Mouse (Mus musculus) B cell, adult (primary cell): ENCODE results near the gene Smndc1. TPM values are rescaled to one million over a fixed set of nuclear protein-coding genes. Genes with fewer than 3 reads are reported as not detected.

ENCODE experiments used
- total RNA-seq: library from RNA; stranded (reverse); gene quantifications from 4 replicates; pipeline ENCODE4 v1.2.4, GENCODE M21; 2023; ENCODE audit not compliant: inconsistent age

Gene Smndc1
- 107 to 118 TPM (median 110 TPM) in 4 replicates for total RNA-seq

DNA sequence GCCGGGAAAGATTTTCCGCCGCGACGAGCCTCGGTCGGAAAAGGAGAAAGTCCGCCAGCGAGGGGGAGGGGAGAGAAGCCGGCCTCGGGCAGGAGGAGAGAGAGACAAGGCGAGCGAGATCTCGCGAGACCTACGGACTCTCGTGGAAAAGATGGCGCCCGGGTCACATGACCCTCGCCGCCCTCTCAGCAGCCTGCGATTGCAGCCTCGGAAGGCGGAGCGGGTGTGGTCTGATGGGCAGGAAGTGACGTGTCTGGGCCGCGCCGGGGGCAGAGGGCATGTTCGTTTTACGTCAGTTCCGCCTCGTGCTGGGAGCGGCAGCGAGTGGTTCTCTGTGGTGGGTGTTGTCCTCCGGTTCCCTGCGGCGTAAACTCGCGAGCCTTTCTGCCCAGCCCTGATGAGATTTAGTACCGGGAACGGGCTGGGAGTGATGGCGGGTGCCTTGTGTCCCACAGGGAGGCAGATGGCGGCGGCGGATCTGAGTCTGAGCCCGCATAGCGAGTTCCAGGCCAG, at the start of gene Smndc1:
Gene Smndc1, minus strand, starts transcription at position 84 of the 513 bp plus-strand sequence.

DNA sequence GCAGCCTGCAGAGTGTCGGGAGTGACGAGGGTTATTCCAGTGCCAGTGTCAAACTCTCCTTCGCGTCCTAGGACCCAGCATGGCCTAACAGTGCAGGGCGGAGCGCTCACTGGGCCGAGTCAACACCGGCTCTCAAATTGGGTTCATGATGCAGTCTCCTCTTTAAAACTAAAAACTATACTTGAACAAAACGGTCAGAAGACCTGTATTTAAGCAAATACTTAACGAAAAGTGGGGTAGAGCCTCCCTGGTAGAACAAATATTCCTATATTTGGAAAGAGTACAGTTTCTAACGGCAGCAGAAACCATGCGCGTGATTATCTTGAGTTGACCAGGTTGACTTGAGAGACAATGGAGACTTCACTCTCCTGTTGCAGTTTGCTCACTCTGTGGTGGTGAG, 18.7 kb downstream of the Smndc1 start, which contains the start of gene Gm10197:
Gene Gm10197, minus strand, starts transcription at position 101 of the 400 bp plus-strand sequence.

Other genes with a start within 250 kb of the Smndc1 start
- gene Mxi1, start 80.1 kb downstream of the Smndc1 start, total RNA-seq: 11.5 to 14.4 TPM (median 12.7 TPM) in 4 replicates
- not detected in 4 replicates for gene Gm10197, start 18.8 kb downstream of the Smndc1 start, total RNA-seq
- gene Dusp5, start 138.5 kb upstream of the Smndc1 start, total RNA-seq: 80.5 to 94.4 TPM (median 89.0 TPM) in 4 replicates
- 19.2 to 47.5 TPM (median 25.7 TPM) in 4 replicates for gene Nutf2-ps1, start 198.5 kb upstream of the Smndc1 start, total RNA-seq
- 52.1 to 60.8 TPM (median 55.6 TPM) in 4 replicates for gene Smc3, start 209.8 kb upstream of the Smndc1 start, total RNA-seq